Comparison of ENCODE assay signal across 11 mouse cellular contexts in the genomic region with DNA sequence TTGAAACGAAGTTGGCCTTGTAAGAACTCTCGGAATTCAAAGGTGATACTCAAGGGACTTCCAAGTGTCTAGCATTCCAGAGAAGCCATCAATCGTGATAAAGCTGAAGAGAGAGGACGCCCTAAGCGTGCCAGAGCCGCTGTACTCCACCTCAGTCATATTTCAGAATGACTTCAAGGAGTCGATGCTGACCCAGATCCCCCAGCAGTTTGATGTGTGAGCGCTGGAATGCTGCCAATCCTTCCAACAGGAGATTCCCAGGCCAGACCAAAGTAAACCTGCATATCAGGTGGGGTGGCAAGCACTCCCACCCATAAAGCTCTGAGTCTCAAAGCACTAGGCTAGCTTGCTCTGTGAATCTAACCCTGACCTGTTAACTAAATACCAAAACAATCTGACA.
DNase-seq lines count a peak whose midpoint lies in the region; ATAC-seq and TF ChIP-seq lines count a peak whose summit lies in the region.
"Had no signal": no experiment of that assay in that cellular context is flagged by ENCODE, and none has a peak within 500 bp of the region (broad histone marks: within the 10 kb centered on the region; RNA-seq: fewer than 3 reads in every experiment).

No protein-coding gene starts in this region.

- DNase-seq in forebrain, embryonic 10.5 days (ENCODE audit: extremely low spot score, low spot score) = no peak
- DNase-seq in lung, adult 18-20 months = peak; percentile 35 to 41
- DNase-seq in lung, adult 2 months = no peak
- DNase-seq in embryo, embryonic 11 days = peak; percentile 37
- DNase-seq in midbrain, embryonic 14.5 days = peak; percentile 42
- DNase-seq in thymus, postnatal 25 days = no peak
- DNase-seq in gastrocnemius, postnatal 14 days = no peak
- DNase-seq: thymus, adult 2 months had no signal

- H3K27ac ChIP-seq in forebrain, embryonic 13.5 days = no peak overlapping the region; the same call in 1 of the 2 replicates
- no peak overlapping the region; the same call in 1 of the 2 replicates for H3K27ac ChIP-seq in forebrain, embryonic 10.5 days
- peak overlapping the region; percentile 57 for H3K27ac ChIP-seq in midbrain, embryonic 14.5 days (replicated peaks; ENCODE audit: low read depth, low read length)

- peaks cover 59% of the 10 kb centered on the region for H3K4me1 ChIP-seq in forebrain, embryonic 13.5 days
- H3K4me1 ChIP-seq in forebrain, embryonic 10.5 days = peaks cover 50% of the 10 kb centered on the region
- peaks cover 3% of the 10 kb centered on the region for H3K4me1 ChIP-seq in lung, adult 2 months (ENCODE audit: control insufficient read depth, insufficient read depth, low read length)
- peaks cover 42% of the 10 kb centered on the region for H3K4me1 ChIP-seq in midbrain, embryonic 14.5 days (ENCODE audit: control insufficient read depth, insufficient read depth, low read length)

- TF ChIP-seq POLR2A in lung, adult 2 months (IDR thresholded peaks at IDR 0.05; ENCODE audit: borderline replicate concordance, extremely low read depth, low read depth, low read length) = no peak

- no peaks in the 10 kb centered on the region for H3K27me3 ChIP-seq in forebrain, embryonic 13.5 days
- H3K27me3 ChIP-seq in forebrain, embryonic 10.5 days (ENCODE audit: poor library complexity, severe bottlenecking) = no peaks in the 10 kb centered on the region
- no peaks in the 10 kb centered on the region for H3K27me3 ChIP-seq in midbrain, embryonic 14.5 days (ENCODE audit: control insufficient read depth, insufficient read depth, low read length)
- H3K27me3 ChIP-seq: heart, embryonic 12.5 days had no signal

- intact Hi-C loops in gastrocnemius, postnatal 14 days (cut with DNase I; ENCODE audit: low total_unique reads) = no loop called here

- no peak for ATAC-seq in forebrain, embryonic 13.5 days
- ATAC-seq in midbrain, embryonic 14.5 days (ENCODE audit: low FRiP score, low TSS enrichment) = no peak
- ATAC-seq: activated CD4-positive, CD25-positive, alpha-beta regulatory T cell, adult 4 months had no signal

- H3K4me2 ChIP-seq in forebrain, embryonic 13.5 days = no peak overlapping the region
- no peak overlapping the region for H3K4me2 ChIP-seq in midbrain, embryonic 14.5 days (ENCODE audit: low read length)
- H3K4me2 ChIP-seq: heart, embryonic 12.5 days had no signal

- 66% methylated on average over 8 of the region's 8 CpGs for WGBS in forebrain, embryonic 13.5 days
- WGBS in forebrain, embryonic 10.5 days = 82% methylated on average over 8 of the region's 8 CpGs
- WGBS in lung, adult 2 months = 59% methylated on average over 8 of the region's 8 CpGs
- 56% methylated on average over 8 of the region's 8 CpGs for WGBS in midbrain, embryonic 14.5 days

- H3K9me3 ChIP-seq in forebrain, embryonic 13.5 days (replicated peaks) = no peaks in the 10 kb centered on the region
- no peaks in the 10 kb centered on the region for H3K9me3 ChIP-seq in forebrain, embryonic 10.5 days
- H3K9me3 ChIP-seq in midbrain, embryonic 14.5 days (ENCODE audit: control insufficient read depth, low read length) = no peaks in the 10 kb centered on the region
- H3K9me3 ChIP-seq: heart, embryonic 12.5 days had no signal

- no peaks in the 10 kb centered on the region for H3K36me3 ChIP-seq in forebrain, embryonic 13.5 days (ENCODE audit: poor library complexity, severe bottlenecking)
- no peaks in the 10 kb centered on the region for H3K36me3 ChIP-seq in forebrain, embryonic 10.5 days (replicated peaks)
- H3K36me3 ChIP-seq in midbrain, embryonic 14.5 days (ENCODE audit: control insufficient read depth, insufficient read depth, low read length) = no peaks in the 10 kb centered on the region
- H3K36me3 ChIP-seq: heart, embryonic 12.5 days had no signal

- no peak overlapping the region for H3K4me3 ChIP-seq in forebrain, embryonic 13.5 days
- H3K4me3 ChIP-seq in forebrain, embryonic 10.5 days = no peak overlapping the region
- no peak overlapping the region for H3K4me3 ChIP-seq in lung, adult 2 months (replicated peaks; ENCODE audit: extremely low read depth, low read depth, low read length)
- H3K4me3 ChIP-seq in midbrain, embryonic 14.5 days (replicated peaks; ENCODE audit: low read depth, low read length) = no peak overlapping the region
- H3K4me3 ChIP-seq: heart, embryonic 12.5 days had no signal

- H3K9ac ChIP-seq in forebrain, embryonic 13.5 days = 0 out of 2 replicates have a peak overlapping the region, but pooled peaks have one; percentile 5
- no peak overlapping the region for H3K9ac ChIP-seq in midbrain, embryonic 14.5 days (replicated peaks; ENCODE audit: low read length)
- H3K9ac ChIP-seq: heart, embryonic 12.5 days had no signal

- no peak for TF ChIP-seq CTCF in lung, adult 2 months (IDR thresholded peaks at IDR 0.05; ENCODE audit: insufficient read depth, low read length)

Comparison
In these comparisons a context has a peak if more than half of its experiments do, and no peak if none do; other contexts are left out.
1. DNase-seq: peak in lung, adult 18-20 months (2 of 2), embryo, embryonic 11 days (single experiment) and midbrain, embryonic 14.5 days (single experiment); none in forebrain, embryonic 10.5 days (single experiment), lung, adult 2 months (single experiment), thymus, postnatal 25 days (single experiment) and gastrocnemius, postnatal 14 days (single experiment).